Mouse (Mus musculus) hindbrain, embryonic 14.5 days (tissue): Measurements from ENCODE around the gene Adam22. TPM values are rescaled to one million over a fixed set of nuclear protein-coding genes. Genes with fewer than 3 reads are reported as not detected.

Source experiments
- ATAC-seq: fragments of 200-750 bp; cut with Nextera tagmentation; 2 replicates; pipeline ENCODE4 v1.8.0; 2017; ENCODE audit warnings: moderate number of reproducible peaks, mild to moderate bottlenecking, moderate TSS enrichment, moderate library complexity; ENCODE audit not compliant: low FRiP score
- DNase-seq: peaks from one replicate; pipeline ENCODE4 v3.0.0-alpha.2; 2015; ENCODE audit warnings: low spot score
- H3K27ac ChIP-seq: fragments of 300-500 bp; sonication (generic); 2 replicates; pipeline ENCODE4 v1.5.1; 2014; ENCODE audit warnings: mild to moderate bottlenecking, moderate library complexity
- H3K27me3 ChIP-seq: fragments of 300-500 bp; sonication (generic); 2 replicates; pipeline ENCODE4 v1.6.1; 2014; ENCODE audit warnings: mild to moderate bottlenecking, low read length, mixed read lengths; ENCODE audit not compliant: control insufficient read depth, insufficient read depth
- H3K36me3 ChIP-seq: fragments of 300-500 bp; sonication (generic); replicated peaks from 2 replicates; pipeline ENCODE4 v1.6.1; 2014; ENCODE audit not compliant: control insufficient read depth, insufficient read depth
- H3K4me1 ChIP-seq: fragments of 300-500 bp; sonication (generic); replicated peaks from 2 replicates; pipeline ENCODE4 v1.6.1; 2014; ENCODE audit warnings: antibody characterized with exemption, low read length, mixed read lengths; ENCODE audit not compliant: control insufficient read depth, insufficient read depth
- H3K4me2 ChIP-seq: fragments of 300-500 bp; sonication (generic); replicated peaks from 2 replicates; pipeline ENCODE4 v1.6.1; 2014; ENCODE audit warnings: mild to moderate bottlenecking, moderate library complexity
- H3K4me3 ChIP-seq: fragments of 300-500 bp; sonication (generic); replicated peaks from 2 replicates; pipeline ENCODE4 v1.5.1; 2014; ENCODE audit warnings: mild to moderate bottlenecking, low read length
- H3K9ac ChIP-seq: fragments of 300-500 bp; sonication (generic); 2 replicates; pipeline ENCODE4 v1.6.1; 2014
- H3K9me3 ChIP-seq: fragments of 300-500 bp; sonication (generic); 2 replicates; pipeline ENCODE4 v1.6.1; 2016; ENCODE audit warnings: low read length; ENCODE audit not compliant: control insufficient read depth
- WGBS: fragments of 180-500 bp; shearing (Covaris S2); extraction: QIAGEN DNeasy Blood & Tissue Kit; methylation state at CpG from one replicate; pipeline ENCODE4 v1.1.7; 2014; 5-methylcytosine and 5-hydroxymethylcytosine counted together
- polyA plus RNA-seq: library from polyadenylated mRNA; unstranded; fragments of >200 nt; fragmentation: Nextera tagmentation; extraction: Ambion mirVana; gene quantifications from 2 replicates; pipeline ENCODE4 v1.2.1, GENCODE M21; 2014

Adam22 gene
- polyA plus RNA-seq, 1 experiment from 2014 or later, result 55.6 TPM

DNA sequence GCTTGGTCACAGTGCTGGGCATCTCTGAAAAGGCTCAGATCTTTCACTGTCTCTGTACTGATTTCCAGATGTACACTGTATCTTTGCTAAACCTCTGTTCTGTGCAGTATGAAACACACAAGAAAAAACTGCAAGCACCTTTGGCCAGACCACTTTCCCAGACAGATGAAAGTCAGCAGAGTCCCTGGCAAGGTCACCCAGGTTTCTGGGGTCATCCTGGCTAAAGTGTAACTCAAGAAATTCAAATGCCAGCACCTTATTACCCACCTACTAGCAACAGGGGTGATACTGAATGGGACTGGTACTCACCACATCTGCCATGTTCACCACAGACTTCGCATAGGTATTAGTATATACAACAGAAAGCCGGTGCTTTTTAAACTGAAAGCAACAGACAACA, 221.8 kb downstream of the Adam22 start:
- Histone ChIP-seq H3K36me3 (peaks cover 5% of the 10 kb centered on the region; the same call in 1 of the 2 replicates), H3K9me3 (no peaks in the 10 kb centered on the region), H3K4me3 (no peak overlapping the region), H3K27ac (no peak overlapping the region), H3K4me1 (no peaks in the 10 kb centered on the region), H3K27me3 (no peaks in the 10 kb centered on the region), H3K4me2 (no peak overlapping the region), H3K9ac (no peak overlapping the region)
- ATAC-seq (no peak), DNase-seq (no peak)
- 93% methylated on average over 2 of the region's 2 CpGs for WGBS

DNA sequence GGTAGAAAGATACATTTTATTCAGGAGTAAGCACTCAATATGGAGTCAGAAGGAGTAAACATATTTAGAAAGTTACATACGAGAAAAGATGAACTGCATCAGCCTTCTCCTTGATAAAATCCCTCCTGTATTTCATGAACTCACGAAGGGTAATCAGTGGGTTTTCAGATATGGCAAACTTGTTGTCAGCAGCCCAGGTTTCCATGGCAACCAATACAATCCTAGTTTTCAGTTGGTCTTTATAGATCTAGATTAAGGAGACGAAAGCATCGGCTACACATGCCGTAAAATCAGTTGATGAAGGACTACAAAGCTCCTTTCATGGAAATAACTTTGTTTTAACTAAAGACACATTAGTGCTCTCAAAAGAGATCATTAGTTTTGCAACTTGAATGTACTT, 222.5 kb downstream of the Adam22 start:
- H3K4me2 ChIP-seq, result no peak overlapping the region
- H3K27me3 ChIP-seq, result no peaks in the 10 kb centered on the region
- no peak overlapping the region for H3K27ac ChIP-seq
- WGBS, result 28% methylated on average over 5 of the region's 5 CpGs
- no peaks in the 10 kb centered on the region for H3K4me1 ChIP-seq
- ATAC-seq (no peak), DNase-seq (peak; percentile 48)
- H3K9me3 ChIP-seq, result no peaks in the 10 kb centered on the region
- no peak overlapping the region for H3K4me3 ChIP-seq
- H3K36me3 ChIP-seq, result peaks cover 5% of the 10 kb centered on the region; the same call in 1 of the 2 replicates
- no peak overlapping the region for H3K9ac ChIP-seq

DNA sequence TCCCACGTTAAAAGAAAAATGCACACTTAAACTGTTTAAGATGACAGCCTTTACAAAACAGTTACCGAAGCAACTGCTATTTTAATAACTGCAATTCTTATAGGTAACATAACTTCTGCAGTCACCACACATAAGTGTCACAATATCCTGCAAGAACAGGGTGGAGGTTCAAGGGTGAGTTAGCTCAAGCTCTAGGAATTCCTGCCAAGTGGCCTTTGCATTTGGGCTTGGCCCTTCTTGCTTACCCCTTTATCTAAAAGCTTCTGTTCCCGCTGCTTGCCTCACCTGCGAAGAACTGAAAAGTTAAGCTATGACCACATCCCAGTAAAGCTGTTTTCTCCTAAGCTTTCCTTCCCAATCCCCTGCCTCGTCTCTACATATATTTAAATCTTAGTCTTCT, 235.4 kb downstream of the Adam22 start:
- Histone ChIP-seq H3K4me1 (no peaks in the 10 kb centered on the region), H3K36me3 (peaks cover 22% of the 10 kb centered on the region), H3K9me3 (no peaks in the 10 kb centered on the region), H3K27ac (no peak overlapping the region), H3K9ac (no peak overlapping the region), H3K4me3 (no peak overlapping the region), H3K27me3 (no peaks in the 10 kb centered on the region), H3K4me2 (no peak overlapping the region)
- WGBS, result 81% methylated on average over 5 of the region's 5 CpGs
- no peak for DNase-seq
- ATAC-seq, result no peak

DNA sequence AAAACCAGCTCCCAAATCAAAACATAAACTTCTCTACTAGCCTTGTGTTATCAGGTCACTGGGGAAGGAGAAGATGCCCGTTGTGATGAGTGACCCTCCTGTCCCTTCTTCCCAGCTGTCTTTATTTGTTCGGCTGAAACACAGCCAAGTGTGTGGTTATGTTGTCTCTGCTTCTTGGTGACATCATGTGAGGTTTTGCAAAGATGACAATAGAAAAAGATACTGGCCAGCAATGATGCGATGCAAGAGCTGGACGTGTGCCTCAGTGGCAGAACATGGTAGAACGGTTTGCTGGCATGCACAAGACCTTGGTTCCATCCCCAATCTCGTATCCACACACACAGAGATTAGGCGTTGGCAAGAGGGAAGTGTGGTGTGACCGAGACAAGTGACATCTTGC, 236.0 kb downstream of the Adam22 start:
- peaks cover 29% of the 10 kb centered on the region for H3K36me3 ChIP-seq
- DNase-seq (no peak), ATAC-seq (no peak)
- H3K4me1 ChIP-seq, result no peaks in the 10 kb centered on the region
- H3K27ac ChIP-seq, result no peak overlapping the region
- H3K9me3 ChIP-seq, result no peaks in the 10 kb centered on the region
- no peak overlapping the region for H3K9ac ChIP-seq
- WGBS, result 88% methylated on average over 8 of the region's 8 CpGs
- no peaks in the 10 kb centered on the region for H3K27me3 ChIP-seq
- no peak overlapping the region for H3K4me2 ChIP-seq
- no peak overlapping the region for H3K4me3 ChIP-seq

DNA sequence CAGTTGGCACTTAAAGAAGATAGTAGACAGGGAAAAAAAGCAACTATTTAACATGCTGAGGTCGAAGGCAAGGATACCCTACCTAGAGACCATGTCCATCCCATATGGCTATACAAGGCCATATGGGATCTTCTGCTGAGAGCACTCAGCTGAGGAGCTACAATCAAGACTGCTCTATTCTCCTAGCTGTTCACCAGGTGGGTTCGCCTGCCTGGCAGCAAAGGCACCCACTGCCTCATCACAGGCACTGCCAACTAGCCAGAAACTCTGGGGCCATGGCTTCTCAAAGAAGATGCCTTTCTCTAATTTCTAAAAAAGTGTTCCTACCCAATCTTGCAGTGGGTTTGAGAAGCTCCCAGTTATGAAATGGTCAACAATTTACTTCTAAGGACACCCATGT, 238.2 kb downstream of the Adam22 start:
- Histone ChIP-seq H3K36me3 (peaks cover 38% of the 10 kb centered on the region), H3K4me1 (no peaks in the 10 kb centered on the region), H3K27ac (no peak overlapping the region), H3K4me2 (no peak overlapping the region), H3K4me3 (no peak overlapping the region), H3K9ac (no peak overlapping the region), H3K27me3 (no peaks in the 10 kb centered on the region), H3K9me3 (no peaks in the 10 kb centered on the region)
- no peak for ATAC-seq
- no peak for DNase-seq
- WGBS, result 97% methylated on average over 2 of the region's 2 CpGs

DNA sequence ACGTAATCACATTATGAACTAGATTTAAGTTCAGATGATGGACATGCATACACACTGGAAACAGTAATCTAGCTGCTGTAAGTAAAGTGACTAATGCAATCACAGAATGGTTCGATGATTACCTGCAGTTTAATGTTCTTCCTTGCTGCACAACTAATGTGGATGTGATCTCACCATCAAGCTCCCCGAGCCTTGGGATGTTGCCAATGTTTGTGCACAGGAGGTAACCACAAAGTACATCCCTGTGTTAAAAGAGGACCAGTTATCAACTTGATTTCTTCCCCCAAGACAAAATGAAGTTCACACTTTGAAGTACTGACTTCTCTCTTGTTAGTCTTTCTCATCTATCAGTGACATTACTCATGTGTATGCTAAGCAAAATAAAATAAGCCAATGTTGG, 247.0 kb downstream of the Adam22 start:
- Histone ChIP-seq H3K9ac (no peak overlapping the region), H3K36me3 (peaks cover 12% of the 10 kb centered on the region), H3K27me3 (no peaks in the 10 kb centered on the region), H3K27ac (no peak overlapping the region), H3K4me1 (no peaks in the 10 kb centered on the region), H3K4me3 (no peak overlapping the region), H3K9me3 (peaks cover 5% of the 10 kb centered on the region; the same call in 1 of the 2 replicates), H3K4me2 (no peak overlapping the region)
- ATAC-seq (no peak), DNase-seq (no peak)
- WGBS, result 92% methylated on average over 3 of the region's 3 CpGs

DNA sequence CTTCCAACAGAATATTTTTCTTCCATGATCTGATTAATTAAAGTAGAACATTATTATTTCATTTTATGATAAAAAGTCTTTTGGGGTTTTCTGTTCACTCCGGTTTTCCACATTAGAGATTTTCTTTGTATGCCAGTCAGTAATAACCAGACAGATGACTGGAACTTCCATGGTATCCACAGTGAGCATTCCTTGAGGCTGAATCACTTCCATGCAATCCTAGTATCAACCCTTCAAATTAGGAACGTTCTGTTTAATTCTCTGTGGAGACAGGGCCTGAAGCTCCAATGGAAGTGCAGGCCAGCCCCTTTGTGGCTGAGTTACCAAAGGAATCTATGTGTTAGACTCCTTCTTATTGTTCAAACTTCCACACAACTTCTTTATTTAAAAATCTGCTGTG, 247.9 kb downstream of the Adam22 start:
- H3K27me3 ChIP-seq, result no peaks in the 10 kb centered on the region
- no peak for ATAC-seq
- peaks cover 9% of the 10 kb centered on the region; the same call in 1 of the 2 replicates for H3K36me3 ChIP-seq
- H3K4me2 ChIP-seq, result no peak overlapping the region
- DNase-seq, result no peak
- 71% methylated on average over 2 of the region's 2 CpGs for WGBS
- peaks cover 5% of the 10 kb centered on the region; the same call in 1 of the 2 replicates for H3K9me3 ChIP-seq
- H3K27ac ChIP-seq, result no peak overlapping the region
- H3K4me1 ChIP-seq, result no peaks in the 10 kb centered on the region
- H3K4me3 ChIP-seq, result no peak overlapping the region
- no peak overlapping the region for H3K9ac ChIP-seq

DNA sequence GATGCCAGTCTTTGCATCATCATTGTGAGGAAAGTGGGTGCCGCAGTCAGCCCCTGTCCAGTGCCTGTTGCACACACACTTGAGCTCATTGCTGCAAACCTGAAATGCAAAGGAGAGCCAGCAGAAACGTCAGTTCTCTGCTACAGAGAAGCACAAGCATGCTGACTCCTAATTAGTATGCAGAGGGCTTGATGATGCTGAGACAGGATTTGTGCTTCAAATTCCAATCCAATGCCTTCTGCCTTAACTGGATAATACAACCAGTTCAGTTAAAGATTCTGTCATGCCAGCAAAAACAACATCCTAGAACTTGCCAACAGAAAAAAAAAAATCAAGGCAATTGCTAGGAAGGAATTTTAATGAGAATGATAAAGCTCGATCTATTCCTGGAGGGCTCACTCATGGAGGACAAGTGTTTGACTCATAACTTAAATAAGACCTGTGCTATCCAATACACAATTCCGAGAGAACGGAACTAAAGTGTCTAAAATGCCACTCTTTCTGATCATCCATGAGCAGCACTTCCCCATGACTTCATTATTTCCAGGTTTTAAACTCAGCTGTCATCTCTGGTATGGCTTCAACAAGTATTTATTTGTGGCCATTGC, 251.3 kb downstream of the Adam22 start:
- no peak for DNase-seq
- Histone ChIP-seq H3K36me3 (peaks cover 4% of the 10 kb centered on the region; the same call in 1 of the 2 replicates), H3K4me1 (no peaks in the 10 kb centered on the region), H3K4me3 (no peak overlapping the region), H3K27ac (no peak overlapping the region), H3K4me2 (no peak overlapping the region), H3K9me3 (no peaks in the 10 kb centered on the region), H3K9ac (no peak overlapping the region), H3K27me3 (no peaks in the 10 kb centered on the region)
- ATAC-seq, result no peak; the same call in 1 of the 2 replicates
- whole genome bisulfite sequencing, result 79% methylated on average over 5 of the region's 5 CpGs

DNA sequence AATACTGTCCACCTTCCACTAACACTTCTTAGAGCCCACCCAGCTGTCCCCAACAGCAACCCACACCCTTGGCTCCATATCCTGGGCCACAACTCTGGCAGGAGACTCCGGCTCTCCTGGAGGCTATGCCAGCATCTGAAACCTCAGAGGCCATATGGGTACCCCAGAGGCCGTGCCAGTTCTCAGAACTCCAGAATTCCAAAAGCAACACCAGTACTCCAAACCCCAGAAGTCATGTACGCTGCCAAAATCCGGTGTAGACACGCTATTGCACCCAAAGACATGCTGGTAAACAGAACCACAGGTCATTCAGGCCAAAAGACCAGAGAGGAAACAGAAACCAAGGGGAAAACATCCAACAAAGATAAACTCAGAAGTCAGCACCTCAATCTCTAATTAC, 255.7 kb downstream of the Adam22 start:
- no peaks in the 10 kb centered on the region for H3K4me1 ChIP-seq
- WGBS, result 94% methylated on average over 5 of the region's 5 CpGs
- H3K9me3 ChIP-seq, result no peaks in the 10 kb centered on the region
- no peaks in the 10 kb centered on the region for H3K27me3 ChIP-seq
- ATAC-seq, result no peak
- H3K36me3 ChIP-seq, result peaks cover 4% of the 10 kb centered on the region; the same call in 1 of the 2 replicates
- no peak for DNase-seq
- no peak overlapping the region for H3K4me2 ChIP-seq
- H3K27ac ChIP-seq, result no peak overlapping the region
- no peak overlapping the region for H3K9ac ChIP-seq
- H3K4me3 ChIP-seq, result no peak overlapping the region

DNA sequence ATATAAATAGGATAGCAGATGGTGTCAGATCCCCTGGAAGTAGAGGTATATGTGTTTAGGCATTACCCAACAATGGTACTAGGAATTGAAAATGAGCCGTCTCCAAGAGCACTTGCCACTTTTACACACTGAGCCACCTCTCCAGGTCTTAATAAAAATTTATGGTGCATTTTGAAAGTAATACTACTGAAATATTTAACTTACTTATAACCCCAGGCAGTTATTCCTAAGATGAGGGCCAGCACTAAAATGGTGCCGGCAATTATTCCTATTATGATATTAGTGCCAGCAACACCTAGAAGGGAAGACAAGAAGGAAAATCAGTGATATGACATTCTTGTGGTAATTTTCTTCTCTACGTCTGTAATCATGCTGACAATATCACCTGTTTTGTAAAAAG, 256.3 kb downstream of the Adam22 start:
- no peaks in the 10 kb centered on the region for H3K27me3 ChIP-seq
- 91% methylated on average over 3 of the region's 3 CpGs for WGBS
- DNase-seq, result no peak

More for the DNA sequence above, 256.3 kb downstream of the Adam22 start:
- no peak for ATAC-seq
- no peaks in the 10 kb centered on the region for H3K4me1 ChIP-seq
- H3K9ac ChIP-seq, result no peak overlapping the region
- no peak overlapping the region for H3K4me2 ChIP-seq
- no peaks in the 10 kb centered on the region for H3K9me3 ChIP-seq
- H3K36me3 ChIP-seq, result peaks cover 4% of the 10 kb centered on the region; the same call in 1 of the 2 replicates
- no peak overlapping the region for H3K4me3 ChIP-seq
- H3K27ac ChIP-seq, result no peak overlapping the region
